Mouse (Mus musculus) limb, embryonic 14.5 days (tissue): ENCODE results near the gene Txndc11. TPM values are rescaled to one million over a fixed set of nuclear protein-coding genes. Genes with fewer than 3 reads are reported as not detected.
A peak's percentile ranks its signal among the peaks of the same experiment; 100 is the strongest.

Source experiments
- ATAC-seq: fragments of 200-750 bp; cut with Nextera tagmentation; 2 replicates; pipeline ENCODE4 v1.8.0; 2017; ENCODE audit warnings: low read depth, moderate number of reproducible peaks, moderate TSS enrichment; ENCODE audit not compliant: low FRiP score
- DNase-seq: peaks from one replicate; pipeline ENCODE4 v3.0.0-alpha.2; 2015; ENCODE audit warnings: low spot score
- H3K27ac ChIP-seq: fragments of 300-500 bp; sonication (generic); replicated peaks from 2 replicates; pipeline ENCODE4 v1.5.1; 2014; ENCODE audit warnings: low read depth, mild to moderate bottlenecking, low read length, moderate library complexity, mixed read lengths
- H3K27me3 ChIP-seq: fragments of 300-500 bp; sonication (generic); 2 replicates; pipeline ENCODE4 v1.6.1; 2014; ENCODE audit warnings: low read length, mixed read lengths; ENCODE audit not compliant: control insufficient read depth, insufficient read depth
- H3K36me3 ChIP-seq: fragments of 300-500 bp; sonication (generic); 2 replicates; pipeline ENCODE4 v1.6.1; 2014; ENCODE audit warnings: mild to moderate bottlenecking, low read length, moderate library complexity, mixed read lengths; ENCODE audit not compliant: control insufficient read depth, insufficient read depth
- H3K4me1 ChIP-seq: fragments of 300-500 bp; sonication (generic); 2 replicates; pipeline ENCODE4 v1.6.1; 2014; ENCODE audit warnings: antibody characterized with exemption, low read length, mixed read lengths; ENCODE audit not compliant: control insufficient read depth, insufficient read depth
- H3K4me2 ChIP-seq: fragments of 300-500 bp; sonication (generic); replicated peaks from 2 replicates; pipeline ENCODE4 v1.6.1; 2014; ENCODE audit warnings: low read depth, mild to moderate bottlenecking, low read length, moderate library complexity; ENCODE audit not compliant: severe bottlenecking
- H3K4me3 ChIP-seq: fragments of 300-500 bp; sonication (generic); replicated peaks from 2 replicates; pipeline ENCODE4 v1.5.1; 2014; ENCODE audit warnings: low read length
- H3K9ac ChIP-seq: fragments of 300-500 bp; sonication (generic); 2 replicates; pipeline ENCODE4 v1.6.1; 2014; ENCODE audit warnings: mild to moderate bottlenecking, low read depth, low read length, moderate library complexity; ENCODE audit not compliant: severe bottlenecking
- H3K9me3 ChIP-seq: fragments of 300-500 bp; sonication (generic); 2 replicates; pipeline ENCODE4 v1.6.1; 2016; ENCODE audit warnings: low read length; ENCODE audit not compliant: control insufficient read depth
- POLR2A ChIP-seq: fragments of 200-500 bp; IDR thresholded peaks from 2 replicates; pipeline ENCODE4 v1.8.0; 2012; ENCODE audit warnings: inconsistent platforms, mild to moderate bottlenecking, moderate library complexity, borderline replicate concordance; ENCODE audit not compliant: insufficient read depth, insufficient read length; ENCODE audit errors: extremely low read depth
- WGBS: fragments of 180-500 bp; shearing (Covaris S2); extraction: QIAGEN DNeasy Blood & Tissue Kit; methylation state at CpG from one replicate; pipeline ENCODE4 v1.1.7; 2014; 5-methylcytosine and 5-hydroxymethylcytosine counted together
- polyA plus RNA-seq, 2 experiments: library from polyadenylated mRNA; depleted of rRNA in 1 of 2; stranded (reverse) in 1 of 2; unstranded in 1 of 2; fragments of >200 nt; fragmentation: Nextera tagmentation in 1 of 2; extraction: Ambion mirVana in 1 of 2; gene quantifications; 2 replicates each; pipeline versions ENCODE4 v1.2.1 to v1.2.3; 2012 to 2014

Gene Txndc11
- polyA plus RNA-seq, 2 experiments: 36.9 to 45.0 TPM

DNA sequence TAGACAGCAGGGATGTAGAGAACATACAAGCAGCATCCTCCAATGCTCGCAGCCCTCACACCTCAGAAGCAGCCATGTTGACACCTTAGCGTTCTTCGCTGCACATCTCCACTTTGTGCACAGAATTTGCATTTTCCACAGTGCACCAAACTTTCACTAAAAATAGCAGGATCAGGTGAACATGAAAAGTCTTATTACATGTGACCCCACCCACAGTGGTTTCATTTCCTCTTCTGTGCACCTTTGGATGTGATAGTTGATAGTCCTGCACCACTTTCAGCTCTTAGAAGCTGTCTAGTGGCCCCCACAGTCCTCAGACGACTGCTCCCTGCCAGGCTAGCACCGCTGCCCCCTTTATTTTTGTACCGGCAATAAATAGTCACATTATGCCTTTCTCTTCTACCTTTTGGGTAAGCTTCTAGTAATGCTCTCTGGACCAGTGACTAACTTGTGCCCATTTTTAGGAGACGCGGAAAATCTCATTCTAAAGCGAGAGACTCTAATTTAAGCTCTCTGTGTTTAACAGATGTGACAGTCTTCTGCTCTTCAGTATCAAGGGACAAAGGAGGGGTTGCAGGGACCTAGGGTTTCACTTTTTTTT is 56.7 kb downstream of the Txndc11 start:
- peaks cover 85% of the 10 kb centered on the region for H3K36me3 ChIP-seq
- no peak for DNase-seq

DNA sequence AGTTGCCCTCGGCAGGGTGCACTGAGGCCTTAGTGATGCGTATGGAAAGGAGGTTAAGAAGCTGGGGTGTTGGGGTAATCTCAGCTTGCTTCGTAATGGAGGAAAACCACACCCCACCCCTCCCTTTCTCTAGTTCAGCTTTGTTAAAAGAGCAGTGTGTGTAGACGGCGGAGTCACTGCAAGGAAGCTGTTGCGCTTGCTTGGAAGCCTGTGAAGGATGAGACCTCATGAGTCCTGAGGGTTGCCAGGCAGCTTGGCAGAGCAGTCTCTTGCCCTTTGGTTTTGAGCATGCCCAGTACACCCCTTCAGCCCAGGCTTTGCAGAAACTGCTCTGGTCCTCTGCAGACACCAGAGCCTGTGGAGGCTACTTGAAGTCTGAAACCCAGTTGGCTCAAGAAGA is 61.4 kb downstream of the Txndc11 start:
- Histone ChIP-seq H3K4me2 (no peak overlapping the region), H3K4me1 (peaks cover 19% of the 10 kb centered on the region), H3K27ac (no peak overlapping the region), H3K9ac (0 out of 2 replicates have a peak overlapping the region, but pooled peaks have one; percentile 0), H3K4me3 (no peak overlapping the region), H3K27me3 (no peaks in the 10 kb centered on the region), H3K9me3 (no peaks in the 10 kb centered on the region), H3K36me3 (peaks cover 66% of the 10 kb centered on the region)
- TF ChIP-seq POLR2A: no peak
- no peak for ATAC-seq
- 83% methylated on average over 6 of the region's 6 CpGs for WGBS
- no peak for DNase-seq

More for the DNA sequence above, 56.7 kb downstream of the Txndc11 start:
- H3K4me3 ChIP-seq: no peak overlapping the region
- 94% methylated on average over 9 of the region's 9 CpGs for WGBS
- H3K27ac ChIP-seq: no peak overlapping the region
- no peak overlapping the region for H3K4me2 ChIP-seq
- no peaks in the 10 kb centered on the region for H3K4me1 ChIP-seq
- ATAC-seq: no peak
- no peaks in the 10 kb centered on the region for H3K27me3 ChIP-seq
- no peaks in the 10 kb centered on the region for H3K9me3 ChIP-seq
- no peak overlapping the region for H3K9ac ChIP-seq
- no peak for TF ChIP-seq POLR2A

DNA sequence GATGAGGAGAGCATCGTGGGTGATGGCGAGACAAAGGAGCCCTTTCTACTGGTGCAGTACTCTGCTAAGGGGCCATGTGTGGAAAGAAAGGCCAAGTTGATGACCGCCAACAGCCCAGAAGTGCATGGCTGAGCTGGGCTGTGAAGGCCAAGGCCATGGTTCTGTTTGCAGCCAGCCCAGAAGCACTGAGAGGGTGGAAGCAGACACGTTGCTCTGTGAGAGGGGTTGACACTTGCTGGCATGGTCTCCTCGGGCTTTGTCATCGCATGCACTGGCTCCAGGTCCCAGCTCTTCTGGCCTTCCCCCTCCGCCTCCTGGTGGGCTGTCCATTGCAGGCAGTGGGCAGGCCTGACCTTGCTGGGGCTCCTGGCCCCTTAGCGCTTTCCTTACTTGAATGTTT is 62.0 kb downstream of the Txndc11 start:
- ATAC-seq (no peak), DNase-seq (no peak)
- Histone ChIP-seq H3K4me2 (no peak overlapping the region), H3K4me1 (peaks cover 25% of the 10 kb centered on the region), H3K9me3 (no peaks in the 10 kb centered on the region), H3K4me3 (no peak overlapping the region), H3K27ac (no peak overlapping the region), H3K27me3 (no peaks in the 10 kb centered on the region), H3K36me3 (peaks cover 60% of the 10 kb centered on the region), H3K9ac (0 out of 2 replicates have a peak overlapping the region, but pooled peaks have one; percentile 0)
- 88% methylated on average over 8 of the region's 8 CpGs for WGBS
- no peak for TF ChIP-seq POLR2A

DNA sequence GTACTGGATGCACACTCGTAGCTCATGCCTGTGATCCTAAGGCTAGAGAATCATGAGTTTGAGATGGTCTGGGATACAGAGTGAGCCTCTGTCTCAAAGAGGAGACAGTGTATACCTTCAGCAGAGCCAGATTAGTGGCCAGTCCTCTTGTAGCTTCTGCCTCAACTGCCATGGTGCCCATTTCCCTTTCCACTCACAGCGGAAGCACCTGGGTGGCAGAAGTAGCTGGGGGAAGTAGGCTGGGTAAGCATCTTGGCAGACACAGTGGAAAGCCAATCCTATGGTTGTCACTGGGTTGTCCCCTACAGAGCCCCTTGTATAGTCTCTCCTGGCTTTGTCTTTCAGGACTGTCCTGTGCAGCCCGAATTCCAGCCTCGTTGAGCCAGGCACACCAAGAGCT is 62.6 kb downstream of the Txndc11 start:
- WGBS: 91% methylated on average over 4 of the region's 4 CpGs
- Histone ChIP-seq H3K4me3 (no peak overlapping the region), H3K27me3 (no peaks in the 10 kb centered on the region), H3K27ac (no peak overlapping the region), H3K9ac (no peak overlapping the region), H3K4me1 (peaks cover 26% of the 10 kb centered on the region), H3K9me3 (no peaks in the 10 kb centered on the region), H3K4me2 (no peak overlapping the region), H3K36me3 (peaks cover 56% of the 10 kb centered on the region)
- ATAC-seq: no peak
- no peak for DNase-seq
- TF ChIP-seq POLR2A: no peak

DNA sequence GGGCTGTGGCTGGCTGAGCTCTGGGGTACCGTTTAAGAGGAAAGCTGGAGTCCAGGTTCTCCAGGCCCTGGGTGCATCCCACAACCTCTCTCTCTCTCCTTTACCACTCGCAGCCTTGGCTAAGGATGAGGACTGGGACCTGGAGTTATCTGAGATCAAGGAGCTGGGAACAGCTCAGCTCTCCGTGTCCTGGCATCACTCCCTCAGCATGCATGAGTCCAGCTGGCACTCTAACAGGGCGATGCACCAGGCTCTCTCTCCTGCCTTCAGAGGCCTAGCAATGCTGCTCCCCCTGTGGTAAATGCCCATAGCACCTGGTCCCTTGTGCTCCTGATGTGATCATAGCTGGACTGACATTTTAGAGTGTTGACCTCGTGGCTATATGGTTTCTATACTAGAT is 63.3 kb downstream of the Txndc11 start:
- DNase-seq (no peak), ATAC-seq (no peak)
- Histone ChIP-seq H3K9ac (no peak overlapping the region), H3K4me3 (no peak overlapping the region), H3K36me3 (peaks cover 51% of the 10 kb centered on the region), H3K27ac (no peak overlapping the region), H3K27me3 (no peaks in the 10 kb centered on the region), H3K4me2 (no peak overlapping the region), H3K4me1 (peaks cover 26% of the 10 kb centered on the region), H3K9me3 (no peaks in the 10 kb centered on the region)
- TF ChIP-seq POLR2A: no peak
- WGBS: 89% methylated on average over 5 of the region's 5 CpGs
